Mouse (Mus musculus) left cerebral cortex, postnatal 25 days (tissue): Measurements from ENCODE around the gene Clcnkb. TPM values are rescaled to one million over a fixed set of nuclear protein-coding genes. Genes with fewer than 3 reads are reported as not detected.

ENCODE experiments used
- DNase-seq, 2 experiments: peaks; one replicate each; pipeline ENCODE4 v3.0.0; 2022; ENCODE audit warnings: low spot score in 2 of 2, mixed read lengths in 1 of 2
- intact Hi-C: fragments of 180-260 bp; cut with DNase I; formaldehyde crosslinking; loops from one replicate; pipeline ENCODE4 v1.15.1; 2025
- total RNA-seq, 2 experiments: library from RNA; stranded (reverse); gene quantifications; 2 replicates each; pipeline ENCODE4 v1.2.3; 2021

Gene Clcnkb
- total RNA-seq, 2 experiments from 2014 or later, result not detected

DNA sequence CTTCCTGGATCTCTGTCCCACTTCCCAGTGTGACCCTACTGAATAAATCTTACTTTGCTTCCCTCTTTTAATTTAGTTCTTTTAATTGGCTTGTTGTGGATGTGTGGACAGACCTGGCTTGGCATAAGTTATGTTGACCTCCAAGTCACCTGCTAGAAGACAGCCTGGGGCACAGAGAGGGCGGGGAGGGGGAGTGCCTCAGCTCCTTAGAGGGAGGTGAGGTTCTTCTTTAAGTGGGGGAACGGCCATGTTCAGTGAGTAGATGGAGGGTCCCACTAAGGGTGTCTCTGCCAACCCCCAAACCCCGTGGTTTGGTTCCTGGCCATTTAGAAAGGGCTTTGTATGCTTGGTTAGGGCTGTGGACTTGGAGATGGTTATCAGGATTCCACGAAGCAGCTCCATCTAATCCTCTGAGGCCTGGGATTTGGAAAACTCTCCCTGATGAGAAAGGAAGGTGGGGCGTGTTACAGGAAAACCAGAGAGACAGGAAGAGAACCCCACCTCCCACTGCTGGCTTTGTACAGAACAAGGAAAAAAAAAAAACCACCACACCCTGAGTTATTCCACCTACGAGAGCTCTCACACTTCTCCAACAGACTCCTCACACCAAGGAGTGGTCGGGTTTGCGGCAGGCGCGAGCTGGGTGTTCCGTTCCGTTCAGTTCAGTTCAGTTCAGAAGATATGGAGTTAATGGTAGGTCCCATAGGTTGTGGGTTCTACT is 23.4 kb upstream of the Clcnkb start:
- DNase-seq, result no peak
- intact Hi-C loops, result no loop called here

DNA sequence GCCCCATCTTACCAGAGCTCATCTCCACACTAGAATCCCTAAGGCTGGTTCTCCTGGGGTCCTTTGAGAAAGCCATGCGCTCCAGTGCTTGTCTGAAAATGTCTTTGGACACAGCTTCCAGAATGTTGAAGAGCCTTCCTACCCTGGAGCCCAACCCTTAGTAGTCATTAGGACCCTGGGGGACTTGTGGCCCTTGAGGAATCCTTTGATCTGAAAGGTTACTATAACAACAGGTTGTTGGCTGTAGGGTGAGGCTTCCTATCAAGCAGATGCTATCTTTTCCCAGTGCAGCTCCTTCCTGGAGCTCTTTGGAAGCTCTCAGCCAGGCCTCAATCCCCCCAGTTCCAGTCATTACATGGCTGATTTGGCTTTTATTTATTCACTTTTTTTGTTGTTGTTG is 20.2 kb upstream of the Clcnkb start, which contains the start of gene Srarp:
Srarp (minus strand) TSS at position 132 of the 400 bp plus-strand sequence.
- DNase-seq, result no peak
- intact Hi-C loops, result no loop called here

DNA sequence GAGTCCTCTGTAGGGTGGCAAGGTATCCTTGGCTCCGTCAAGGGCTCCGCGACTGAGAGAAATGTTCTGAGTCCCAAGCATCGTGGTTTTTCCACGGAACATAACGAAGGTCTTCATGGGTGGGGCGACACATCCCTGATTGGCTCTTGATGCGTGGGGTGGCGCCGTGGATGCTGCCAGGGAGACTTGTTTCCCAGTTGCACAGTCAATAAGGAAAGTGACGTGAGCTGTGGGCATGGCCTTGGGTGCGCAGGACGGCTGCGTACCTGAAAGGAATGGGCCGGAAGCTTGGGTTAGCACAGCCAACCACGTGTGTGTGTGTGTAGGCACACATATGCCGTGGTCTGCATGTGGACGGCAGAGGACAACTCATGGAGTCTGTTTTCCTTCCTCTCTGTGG is 17.4 kb upstream of the Clcnkb start:
- intact Hi-C loops, result no loop called here
- no peak for DNase-seq

DNA sequence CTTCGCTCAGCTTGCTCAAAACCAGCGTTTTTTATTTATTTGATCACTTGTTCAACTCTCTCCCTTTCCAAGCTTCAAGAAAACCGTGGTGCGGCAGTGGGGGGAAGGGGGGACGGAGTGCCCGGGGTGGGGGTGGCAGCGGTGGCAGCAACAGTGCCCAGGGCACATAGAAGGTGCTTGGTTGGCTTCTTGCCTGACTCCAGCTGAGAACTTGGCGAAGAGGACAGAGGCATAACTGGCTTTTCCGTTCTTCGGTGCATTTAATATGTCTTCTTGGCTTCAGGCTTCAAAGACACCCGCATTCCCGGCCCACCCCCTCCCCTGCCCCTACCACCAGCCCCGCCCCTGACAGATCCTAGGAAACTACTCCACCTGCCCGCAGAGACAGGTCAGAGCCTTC is 16.9 kb upstream of the Clcnkb start:
- no peak for DNase-seq
- intact Hi-C loops, result no loop called here

DNA sequence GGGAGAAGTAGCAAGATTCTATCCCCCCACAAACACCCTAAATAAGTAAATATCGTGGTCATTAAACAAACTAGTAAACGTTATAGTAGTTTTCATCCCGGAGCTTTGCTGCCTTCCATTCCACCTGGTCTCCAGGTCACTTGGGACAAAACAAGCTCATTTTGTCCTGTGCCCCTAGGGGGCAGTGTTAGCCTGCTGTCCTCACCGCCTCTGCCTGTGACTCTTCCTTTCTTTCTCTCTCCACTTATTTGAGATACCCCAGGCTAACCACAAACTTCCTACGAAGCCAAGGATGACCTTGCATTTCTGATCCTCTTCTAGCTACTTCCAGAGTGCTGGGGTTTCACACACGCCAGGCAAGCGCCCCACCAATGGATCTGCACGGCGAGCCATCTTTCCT is 15.2 kb upstream of the Clcnkb start:
- DNase-seq, result peak in 1 of 2 experiments; percentile 69

DNA sequence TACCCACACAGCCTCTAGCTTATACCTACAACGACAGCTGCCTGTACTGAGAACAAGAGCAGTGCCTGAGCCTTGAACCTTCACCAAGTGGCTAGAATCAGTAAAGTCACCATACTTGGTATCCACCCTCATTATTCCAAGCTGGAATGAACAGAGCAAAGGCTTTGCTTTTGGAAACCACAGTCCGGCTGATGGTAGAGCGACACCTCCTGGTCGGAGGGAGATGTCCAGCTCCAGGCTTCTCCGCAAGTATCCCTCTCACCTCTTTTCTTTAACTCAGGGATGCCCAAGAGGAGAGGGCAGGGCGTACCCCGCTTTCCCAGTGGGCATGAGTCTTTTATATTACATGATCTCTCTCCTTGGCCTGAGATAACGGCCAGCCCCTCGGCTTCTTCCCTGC is 14.0 kb upstream of the Clcnkb start:
- DNase-seq, result no peak
- intact Hi-C loops, result loop anchor here (2.0 kb wide), 2 partner anchors 25 to 131 kb away; no protein-coding TSS in a partner anchor

More for the DNA sequence above, 15.2 kb upstream of the Clcnkb start:
- intact Hi-C loops, result loop anchor here (1.0 to 2.0 kb wide), 3 partner anchors 26 to 144 kb away; no protein-coding TSS in a partner anchor

DNA sequence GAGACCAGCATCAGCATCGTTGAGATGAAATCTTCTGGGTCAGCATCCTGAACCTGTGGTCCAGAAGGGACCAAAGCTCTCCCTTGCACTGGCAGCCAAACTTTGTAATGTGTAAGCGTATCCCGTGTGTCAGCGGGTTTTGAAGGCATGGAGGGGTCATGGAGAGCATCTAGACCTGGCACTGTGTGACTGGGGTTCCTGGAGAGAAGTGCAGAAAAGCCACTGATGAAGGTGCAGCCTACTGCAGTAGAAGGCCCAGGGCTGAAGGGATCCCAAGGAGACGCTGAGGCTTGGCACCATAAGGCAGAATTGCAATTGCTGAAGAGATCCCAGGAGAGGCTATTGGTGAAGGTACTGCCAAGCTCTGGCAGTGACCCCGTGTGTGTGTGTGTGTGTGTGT is 13.6 kb upstream of the Clcnkb start:
- intact Hi-C loops, result no loop called here

DNA sequence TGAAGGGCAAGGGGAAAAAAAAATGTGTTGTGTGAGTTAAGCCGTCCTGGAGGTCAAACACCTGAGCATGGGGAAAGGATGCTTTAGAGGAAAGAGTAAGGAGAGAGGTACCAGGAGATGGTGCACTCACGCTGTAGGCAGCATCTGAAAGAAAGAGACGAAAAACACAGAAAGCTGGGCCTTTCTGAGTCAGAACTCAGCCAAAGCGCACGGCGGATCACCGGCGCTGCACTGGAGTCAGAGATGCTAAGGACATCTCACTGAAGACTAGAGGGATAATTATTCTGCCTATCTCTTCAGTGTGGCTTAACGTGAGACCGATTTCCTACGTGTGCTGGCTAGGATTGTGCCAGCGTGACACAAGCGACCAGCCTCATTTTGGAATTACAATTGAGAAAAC is 12.1 kb upstream of the Clcnkb start:
- no peak for DNase-seq
- intact Hi-C loops, result no loop called here

More for the DNA sequence above, 13.6 kb upstream of the Clcnkb start:
- DNase-seq, result no peak

DNA sequence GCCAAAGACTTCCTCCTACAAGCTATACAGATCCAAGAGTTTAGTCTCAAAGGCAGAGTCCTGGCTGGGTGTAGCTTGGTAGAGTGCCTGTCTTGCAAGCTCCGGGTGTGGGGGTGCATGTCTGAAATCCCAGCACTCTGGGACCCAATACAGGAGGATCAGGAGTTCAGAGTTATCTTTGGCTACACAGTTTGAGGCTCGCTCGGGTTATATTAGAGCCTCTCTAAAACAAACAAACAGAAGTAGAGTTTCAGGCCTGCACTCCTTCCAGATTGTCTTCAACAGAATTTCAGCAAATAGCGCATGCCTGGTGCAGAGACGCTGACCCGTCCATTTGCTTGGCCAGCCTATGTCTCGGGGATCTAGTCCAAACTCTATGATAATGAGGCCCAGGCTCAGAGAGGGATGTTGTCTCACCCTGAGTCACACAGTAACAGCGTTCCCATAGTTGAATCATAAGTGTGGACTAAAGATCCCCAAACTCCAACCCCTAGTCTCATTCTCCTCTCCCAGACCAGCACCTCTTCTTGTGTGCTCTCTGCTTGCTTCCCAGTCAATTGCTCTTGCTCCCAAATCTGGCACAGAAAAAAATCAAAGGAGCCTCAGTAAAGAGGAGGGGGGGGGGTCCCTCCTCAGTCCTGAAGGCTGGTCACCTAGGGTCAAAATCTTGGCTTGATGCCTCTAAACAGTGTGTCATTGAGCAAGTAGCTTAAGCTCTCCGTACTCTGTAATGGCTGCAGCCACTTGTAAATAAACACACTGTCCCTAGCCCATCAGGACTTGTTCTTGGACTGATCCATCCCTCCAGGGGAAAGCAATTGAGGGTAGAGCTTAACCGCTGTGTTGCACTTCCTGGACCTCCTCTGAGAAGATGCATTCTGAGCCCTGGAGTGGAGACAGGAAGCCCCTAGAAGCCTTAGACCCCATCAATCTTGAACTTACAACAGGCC is 11.3 kb upstream of the Clcnkb start:
- no peak for DNase-seq
- intact Hi-C loops, result no loop called here

DNA sequence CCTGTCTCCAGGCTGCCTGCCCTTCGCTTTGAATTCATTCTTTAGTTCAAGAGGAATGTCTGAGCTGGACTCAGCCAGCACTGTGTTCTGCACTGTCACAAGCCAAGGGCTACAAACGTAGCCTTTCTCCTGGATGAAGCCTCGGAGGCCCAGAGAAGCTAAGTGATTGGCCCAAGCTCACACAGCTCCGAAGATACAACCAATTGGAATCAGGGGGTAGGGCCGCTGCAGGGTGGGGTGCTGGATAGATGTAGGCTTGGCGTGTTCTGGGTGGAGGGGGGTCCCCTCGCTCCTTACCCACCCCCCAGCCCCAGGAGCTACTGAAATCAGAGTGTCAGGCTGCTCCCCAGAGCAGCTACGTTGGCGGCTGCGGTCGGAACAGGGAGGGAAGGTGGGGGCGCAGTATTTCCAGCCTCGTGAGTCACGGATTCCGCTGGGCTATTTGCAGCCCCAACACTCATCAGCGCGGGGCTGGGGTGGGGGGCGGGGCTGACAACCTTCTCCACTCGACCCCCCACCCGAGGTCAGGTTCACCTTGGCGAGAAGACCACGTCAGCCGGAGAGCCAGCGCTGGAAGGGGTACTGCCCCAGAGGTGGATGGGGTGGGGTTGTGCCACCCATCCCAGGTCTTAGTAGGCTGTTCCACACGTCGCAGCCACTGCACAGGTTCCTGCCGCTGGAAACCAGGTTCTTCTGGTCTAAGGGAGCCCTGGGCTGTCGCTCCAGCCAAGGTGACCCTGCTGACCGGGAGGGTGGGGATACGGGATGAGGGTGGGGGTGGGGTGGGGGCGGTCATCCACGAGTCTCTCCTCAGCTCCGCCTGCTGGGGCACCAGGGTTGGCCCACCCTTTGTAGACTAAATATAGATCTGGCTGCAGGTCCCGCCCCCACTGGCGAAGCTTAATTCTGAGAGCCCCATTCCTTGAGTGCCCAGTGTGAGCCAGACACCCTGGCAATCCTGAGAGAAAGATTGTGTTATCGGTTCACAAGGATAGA is 10.0 kb upstream of the Clcnkb start:
- intact Hi-C loops, result no loop called here
- DNase-seq, result peak; percentile 78 to 91

DNA sequence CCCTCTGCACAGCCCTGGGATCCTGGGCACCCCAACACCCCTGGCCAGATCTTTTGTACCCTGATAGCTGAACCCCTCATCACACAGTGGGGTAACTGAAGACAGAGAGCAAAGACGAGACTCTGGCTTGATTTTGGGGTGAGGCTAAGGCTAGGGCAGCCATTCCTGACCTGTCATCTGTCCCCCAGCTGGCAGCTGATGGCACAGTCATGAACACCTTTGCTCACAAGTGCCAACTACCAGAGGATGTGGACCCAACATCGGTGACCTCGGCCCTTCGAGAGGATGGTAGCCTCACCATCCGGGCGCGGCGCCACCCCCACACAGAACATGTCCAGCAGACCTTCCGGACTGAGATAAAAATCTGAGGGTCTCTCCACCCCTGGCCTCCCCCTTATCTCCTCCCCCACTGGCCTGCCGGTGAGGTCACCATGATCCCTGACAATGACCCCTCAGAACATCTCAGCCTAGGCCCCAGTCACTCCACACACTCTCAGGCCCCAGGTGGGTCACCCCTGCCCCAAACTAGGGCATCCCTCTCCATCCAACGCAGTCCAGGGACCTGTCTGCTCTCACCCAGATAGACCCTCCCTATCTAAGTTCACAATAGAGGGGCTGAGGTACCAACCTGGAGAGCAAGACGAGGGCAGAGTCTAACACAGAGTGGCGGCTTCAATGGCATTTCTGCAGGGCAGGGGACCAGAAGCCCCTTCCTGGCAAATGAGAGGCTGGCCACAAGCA is 8.0 kb upstream of the Clcnkb start:
- no peak for DNase-seq
- intact Hi-C loops, result no loop called here

DNA sequence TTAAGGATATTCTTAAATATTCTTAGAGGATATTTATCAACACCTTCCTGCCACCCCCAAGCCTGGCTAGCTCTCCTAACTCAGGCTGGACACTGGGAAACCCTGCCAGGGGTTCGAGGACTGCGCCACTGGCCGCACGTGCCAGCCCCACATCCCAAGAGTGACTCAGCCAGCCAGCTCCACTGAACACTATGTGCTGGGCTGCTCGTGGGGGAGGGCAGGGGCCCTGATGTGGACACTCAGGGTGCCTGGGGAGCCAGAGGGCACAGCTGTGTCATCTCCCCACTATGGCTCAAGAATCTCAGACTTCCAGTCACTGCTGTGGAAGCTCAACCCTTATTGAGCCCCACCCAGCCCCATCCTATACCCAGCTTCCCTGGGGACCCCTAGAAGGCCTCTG is 7.5 kb upstream of the Clcnkb start:
- DNase-seq, result no peak
- intact Hi-C loops, result no loop called here

DNA sequence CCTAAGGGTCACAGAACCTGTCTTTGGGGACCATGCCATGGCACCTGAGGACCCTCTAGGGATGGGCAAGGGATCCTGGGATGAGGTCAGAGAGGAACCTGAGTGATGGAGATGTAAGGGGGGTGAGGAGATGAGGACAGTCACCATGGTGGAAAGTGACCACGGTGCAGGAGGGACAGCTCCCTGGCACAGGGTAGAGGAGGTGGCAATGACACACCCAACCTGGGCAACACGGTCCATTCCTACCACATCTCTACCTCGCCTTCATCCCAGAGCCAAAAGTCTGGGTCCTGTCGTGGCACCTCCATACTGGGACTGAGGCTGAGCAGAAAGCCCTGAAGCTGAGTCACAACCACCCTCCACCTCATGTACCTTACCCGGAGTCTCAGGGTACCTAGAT is 7.0 kb upstream of the Clcnkb start:
- intact Hi-C loops, result no loop called here
- no peak for DNase-seq

DNA sequence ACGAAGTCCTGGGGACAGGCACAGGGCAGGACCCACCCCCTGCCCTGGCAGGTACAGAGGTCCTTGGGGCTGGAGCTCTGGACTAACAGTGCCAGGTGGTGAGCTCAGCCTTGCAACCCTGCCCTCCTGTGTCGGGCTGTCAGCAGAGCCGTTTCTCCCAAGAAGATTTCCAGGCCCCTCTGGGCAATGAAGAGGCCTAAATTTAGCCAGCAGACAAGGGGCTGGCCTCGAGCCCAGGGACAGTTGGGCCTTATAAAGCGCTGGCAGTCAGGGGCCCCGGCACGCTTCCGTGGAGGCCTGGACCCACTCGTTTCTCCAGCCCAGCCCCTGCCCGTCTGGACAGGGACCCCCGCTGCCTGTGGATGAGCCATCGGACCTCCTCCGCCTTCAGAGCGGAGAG is 5.6 kb upstream of the Clcnkb start:
- intact Hi-C loops, result no loop called here
- no peak for DNase-seq

DNA sequence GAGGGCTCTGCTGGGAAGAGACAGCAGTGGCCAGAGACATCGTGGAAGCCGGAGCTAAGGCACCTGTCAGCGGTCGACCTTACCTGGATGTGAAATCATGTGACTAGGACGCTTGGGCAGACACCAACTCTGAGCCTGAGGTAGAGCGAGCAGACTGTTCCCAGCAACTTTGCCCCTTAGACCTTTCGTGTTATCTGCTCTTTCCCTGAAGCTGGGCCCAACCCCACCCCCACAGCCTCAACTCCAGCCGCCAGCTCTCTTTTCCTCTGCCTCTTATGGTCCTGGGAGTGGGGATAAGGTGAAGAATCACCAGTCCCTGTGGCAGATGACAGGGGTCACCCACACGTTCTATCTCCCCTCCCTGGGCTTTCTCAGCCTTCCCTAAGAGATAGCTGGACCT is 5.1 kb upstream of the Clcnkb start:
- DNase-seq, result no peak
- intact Hi-C loops, result no loop called here

DNA sequence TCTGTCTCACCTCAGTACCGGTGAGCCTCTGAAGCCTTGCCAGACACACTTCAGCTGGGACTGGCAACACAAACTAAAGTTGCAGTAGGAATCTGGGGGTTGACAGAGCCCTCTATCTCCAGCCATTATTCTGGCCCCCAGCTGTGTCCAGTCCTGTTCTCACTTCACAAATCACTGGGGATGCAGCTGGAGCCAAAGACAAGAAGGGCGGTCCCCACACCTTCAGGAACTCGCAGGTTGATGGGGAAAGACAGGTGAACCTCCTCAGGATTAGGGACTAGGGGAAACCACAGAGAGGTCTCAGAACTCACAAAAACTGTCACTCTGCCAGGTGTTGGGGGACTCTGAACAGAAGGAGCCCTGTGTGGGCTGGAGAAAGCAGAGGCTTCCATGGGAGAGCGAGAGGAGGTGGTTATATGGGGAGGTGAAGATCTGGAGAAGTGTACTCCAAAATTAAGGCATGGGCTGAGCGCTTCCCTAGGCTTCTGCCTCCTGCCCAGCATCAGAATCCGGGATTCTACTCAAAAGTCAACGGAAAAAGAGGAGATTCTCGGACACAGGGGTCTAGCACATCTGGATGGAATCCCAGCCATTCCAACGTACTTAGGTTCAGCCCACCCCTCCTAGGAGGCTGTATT is 4.5 kb upstream of the Clcnkb start, which contains the start of gene Hspb7:
Hspb7 (plus strand) TSS at position 588 of the 638 bp plus-strand sequence.
- intact Hi-C loops, result no loop called here
- DNase-seq, result no peak

DNA sequence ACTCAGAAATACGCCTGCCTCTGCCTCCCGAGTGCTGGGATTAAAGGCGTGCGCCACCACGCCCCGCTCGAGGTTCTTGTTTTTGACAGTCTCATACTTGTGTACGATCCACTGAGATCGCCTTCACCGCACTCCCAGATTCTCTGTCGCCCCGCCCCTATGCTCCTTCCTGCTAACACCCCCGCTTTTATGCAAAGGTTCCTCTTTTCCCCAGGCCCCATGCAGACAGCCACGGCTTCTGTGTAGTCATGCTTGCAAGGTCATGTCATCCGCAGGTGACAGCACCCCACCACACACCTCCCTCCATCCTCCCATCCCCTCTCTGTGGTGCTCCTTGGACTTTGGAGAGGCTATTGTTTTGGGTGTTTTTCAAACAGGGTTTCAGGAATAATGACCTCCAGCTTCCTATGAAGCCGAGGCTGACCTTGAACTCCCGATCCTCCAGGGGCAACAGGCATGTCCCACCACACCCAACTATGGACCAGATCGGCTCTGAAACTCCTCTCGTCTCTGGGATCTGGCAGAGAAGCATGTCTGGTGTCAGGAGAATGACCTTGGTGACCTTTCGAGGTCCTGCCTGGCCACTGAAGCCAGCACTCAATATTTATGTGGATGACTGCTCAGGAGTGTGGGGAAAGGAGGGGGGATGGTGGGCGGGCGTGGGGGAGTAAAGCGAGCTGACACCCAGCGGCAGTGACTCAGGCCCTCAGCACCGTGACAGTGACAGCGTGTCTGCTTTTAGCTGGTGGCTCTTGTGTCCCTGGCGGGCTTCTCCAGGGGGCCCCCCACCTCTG is 3.8 kb upstream of the Clcnkb start:
- intact Hi-C loops, result no loop called here
- peak in 1 of 2 experiments; percentile 45 for DNase-seq
